Mouse (Mus musculus): ENCODE results near the gene Gm20696.

Gene Gm20696

DNA sequence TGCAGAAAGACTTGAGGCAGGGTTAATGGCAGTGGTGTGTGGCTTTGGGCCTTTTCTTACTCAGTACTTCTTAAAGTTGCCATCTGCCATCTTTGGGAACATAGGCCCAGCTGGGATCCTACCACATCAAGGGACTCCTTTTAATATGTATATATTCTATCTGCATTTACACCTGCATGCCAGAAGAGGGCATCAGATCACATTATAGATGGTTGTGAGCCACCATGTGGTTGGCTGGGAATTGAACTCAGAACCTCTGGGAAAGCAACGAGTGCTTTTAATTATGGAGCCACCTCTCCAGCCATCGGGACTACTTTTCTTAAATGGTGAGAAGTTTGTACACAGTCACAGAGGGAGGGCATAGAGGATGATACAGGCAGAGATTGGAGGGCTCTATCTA is 93.3 kb downstream of the Gm20696 start:
- DNase-seq (ENCODE audit: extremely low read depth, low read depth): no peak

DNA sequence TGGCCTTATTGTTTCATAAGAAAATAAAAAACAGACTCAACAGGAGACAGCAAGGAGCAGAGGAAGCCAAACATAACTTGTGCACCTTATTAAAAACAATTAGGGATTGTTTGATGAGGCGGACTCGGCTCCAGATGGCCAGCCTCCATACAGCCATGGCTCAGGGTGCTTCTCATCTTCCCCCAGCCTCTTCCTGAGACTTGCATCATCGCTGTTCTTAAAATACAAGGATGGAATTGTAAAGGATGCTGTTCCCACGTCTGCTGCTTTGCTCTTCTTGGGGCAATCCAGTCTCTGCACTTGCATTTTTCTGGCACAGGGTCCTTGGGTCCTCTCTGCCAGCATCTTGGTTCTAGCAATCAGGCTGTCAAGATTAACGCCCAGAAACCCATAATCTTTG is 94.5 kb downstream of the Gm20696 start:
- DNase-seq (ENCODE audit: extremely low read depth, low read depth): no peak

DNA sequence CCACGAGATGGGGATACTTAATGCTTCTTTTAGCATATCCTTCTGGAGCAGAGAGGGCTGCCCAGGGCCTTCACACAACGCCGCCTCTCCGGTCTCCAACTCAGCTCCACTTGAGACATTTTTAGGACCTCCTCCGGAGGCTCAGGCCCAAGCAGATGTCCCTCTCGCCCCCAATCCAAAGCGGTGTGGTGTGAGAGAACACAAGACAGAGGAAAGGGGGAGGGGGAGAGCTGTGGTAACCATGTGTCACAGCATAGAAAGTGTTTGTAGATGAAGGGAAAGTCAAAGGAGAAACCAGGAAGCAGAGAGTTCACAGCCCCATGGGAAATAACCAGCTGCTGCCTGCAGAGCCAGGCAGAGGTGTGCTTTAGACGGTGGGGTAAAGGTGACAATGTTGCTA is 99.7 kb downstream of the Gm20696 start:
- no peak for DNase-seq (ENCODE audit: extremely low read depth, low read depth)

DNA sequence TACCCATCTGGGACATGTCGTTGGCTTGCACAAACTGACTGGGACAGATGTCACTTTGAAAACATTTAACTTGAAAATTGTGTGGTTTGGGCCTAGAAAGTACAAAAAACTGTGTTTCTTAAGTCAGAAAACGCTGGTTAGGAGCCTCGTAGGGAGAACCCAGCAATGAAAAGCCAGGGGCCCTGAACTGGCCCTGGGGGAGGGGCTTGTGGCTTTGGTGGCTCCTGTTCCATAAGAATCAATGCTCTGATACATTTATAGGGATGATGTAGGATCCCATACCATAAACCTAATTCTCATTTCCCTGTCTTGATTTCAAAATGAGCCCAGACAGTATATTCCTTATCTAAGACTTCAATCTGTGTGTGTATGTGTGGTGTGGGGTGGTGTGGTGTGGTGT is 101.8 kb downstream of the Gm20696 start:
- DNase-seq (ENCODE audit: extremely low read depth, low read depth): no peak

DNA sequence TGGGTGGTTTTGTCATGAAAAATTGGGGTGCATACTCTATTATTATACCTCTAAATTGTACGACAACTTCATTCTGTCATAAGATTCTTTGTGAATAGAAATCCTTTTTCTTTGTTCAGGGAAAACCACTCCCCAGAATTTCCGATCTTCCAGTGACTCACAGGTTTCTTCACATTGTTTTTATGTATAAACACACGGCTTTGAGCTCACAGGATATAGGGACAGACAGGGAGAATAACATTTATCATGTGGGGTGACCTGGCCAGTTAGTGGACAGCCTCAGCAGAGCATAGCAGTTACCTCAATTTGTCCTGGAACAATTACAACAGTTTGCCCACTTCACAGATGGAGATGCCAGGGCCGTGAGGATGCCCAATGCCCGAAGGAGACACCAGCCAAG is 109.6 kb downstream of the Gm20696 start:
- DNase-seq (ENCODE audit: extremely low read depth, low read depth): no peak

DNA sequence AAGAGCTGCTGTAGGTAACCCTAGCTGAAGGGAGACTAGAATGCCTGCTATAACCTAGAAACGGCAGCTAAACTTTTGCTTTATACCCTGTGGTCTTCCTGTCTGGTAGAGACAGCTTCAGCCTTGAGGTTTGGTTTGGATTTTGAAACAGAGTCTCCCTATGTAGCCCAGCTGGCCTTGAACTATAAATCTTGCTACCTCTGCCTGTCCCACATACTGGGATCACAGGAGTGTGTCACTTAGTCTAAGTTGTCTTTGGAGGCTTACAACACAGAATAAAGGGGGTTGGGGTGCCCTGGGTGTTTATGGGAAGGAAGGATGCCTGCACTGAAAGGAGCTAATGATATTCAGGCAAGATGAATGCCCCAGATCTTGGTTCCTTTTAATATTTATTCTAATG is 113.8 kb downstream of the Gm20696 start:
- no peak for DNase-seq (ENCODE audit: extremely low read depth, low read depth)

DNA sequence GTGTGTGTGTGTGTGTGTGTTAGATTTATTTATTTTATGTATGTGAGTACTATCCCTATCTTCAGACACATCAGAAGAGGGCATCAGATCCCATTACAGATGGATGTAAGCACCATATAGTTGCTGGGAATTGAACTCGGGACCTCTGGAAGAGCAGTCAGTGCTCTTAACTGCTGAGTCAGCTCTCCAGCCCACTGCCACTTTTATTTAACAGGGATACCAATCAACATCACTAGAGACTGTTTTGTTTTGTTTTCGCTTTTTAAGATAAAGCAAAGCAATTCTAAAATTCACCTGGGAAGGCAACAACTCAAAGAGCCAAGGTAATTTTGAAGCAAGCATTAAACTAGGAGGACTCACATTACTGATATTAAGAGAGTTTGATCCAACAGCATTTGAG is 120.2 kb downstream of the Gm20696 start:
- DNase-seq (ENCODE audit: extremely low read depth, low read depth): no peak

DNA sequence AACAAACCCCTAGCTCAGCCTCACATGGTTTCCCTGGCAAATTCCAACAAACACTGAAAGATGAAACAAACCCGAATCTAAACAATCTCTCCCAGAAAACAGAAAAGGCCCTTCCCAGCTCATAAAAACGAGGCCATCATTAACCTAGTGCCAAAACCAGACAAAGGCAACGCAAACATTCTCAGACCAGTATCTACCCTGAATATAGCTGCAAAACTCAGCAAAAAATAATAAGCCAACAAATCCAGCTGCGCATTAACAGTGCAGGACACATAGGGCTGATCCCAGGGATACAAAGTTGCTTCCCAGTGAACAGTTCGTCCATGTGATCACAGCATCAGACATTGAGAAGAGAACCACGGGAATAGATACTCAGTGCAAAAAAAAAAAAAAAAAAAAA is 121.2 kb downstream of the Gm20696 start:
- DNase-seq (ENCODE audit: extremely low read depth, low read depth): no peak

DNA sequence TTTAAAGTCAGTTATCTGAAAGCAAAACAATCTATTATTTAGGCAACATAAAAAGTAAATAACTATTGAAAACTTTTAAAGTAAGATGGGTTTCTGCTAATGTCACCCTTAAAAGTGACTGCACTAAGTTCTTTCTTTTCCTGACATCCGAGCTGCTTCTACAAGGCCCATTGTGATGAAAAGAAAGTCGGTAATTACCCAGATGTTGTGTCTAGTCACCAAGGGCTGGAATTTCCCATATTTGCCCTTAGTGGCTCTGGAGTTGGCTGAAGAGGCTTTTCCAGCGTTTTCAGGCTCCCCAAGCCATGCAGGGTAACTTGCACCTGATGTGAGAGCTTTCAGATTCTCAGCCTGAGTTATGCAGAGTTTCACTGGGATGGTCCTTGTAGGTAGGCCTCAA is 125.5 kb downstream of the Gm20696 start:
- no peak for DNase-seq (ENCODE audit: extremely low read depth, low read depth)

DNA sequence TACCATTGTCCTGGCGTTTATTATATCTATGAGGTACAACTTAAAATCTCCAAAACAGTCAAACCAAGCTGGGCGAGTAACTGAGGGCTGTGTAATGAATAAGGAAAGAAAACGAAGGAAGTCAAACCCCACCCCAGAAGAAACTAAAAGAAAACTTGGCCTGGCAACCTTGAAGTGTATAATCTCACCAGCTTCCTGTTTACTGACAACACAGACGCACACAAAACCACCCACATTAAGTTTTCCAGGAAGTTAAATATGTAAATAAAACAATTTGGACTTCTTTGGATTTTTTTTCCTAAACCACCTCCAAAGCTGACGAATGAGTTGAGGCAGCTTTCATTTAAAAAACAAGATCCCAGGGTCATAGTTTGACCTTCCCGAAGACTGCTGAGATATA is 125.9 kb downstream of the Gm20696 start:
- DNase-seq (ENCODE audit: extremely low read depth, low read depth): no peak

DNA sequence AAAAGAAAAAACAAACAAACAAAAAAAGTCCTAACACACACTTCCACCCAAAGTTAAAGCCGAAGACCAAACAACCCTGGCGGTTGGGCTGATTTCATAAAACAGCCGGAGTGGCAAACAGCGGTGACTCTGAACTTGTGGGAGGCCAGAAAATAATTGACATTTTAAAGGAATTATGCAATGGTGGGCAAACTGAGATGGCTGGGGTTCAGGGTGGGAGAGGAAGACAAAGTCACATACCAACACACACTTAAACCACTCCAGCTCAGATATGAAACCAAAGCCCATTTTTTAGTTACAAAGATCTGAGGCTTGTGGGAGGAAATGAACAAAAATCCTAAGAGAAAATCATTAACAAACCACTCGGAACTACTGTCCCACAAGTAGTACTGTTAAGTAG is 126.5 kb downstream of the Gm20696 start:
- DNase-seq (ENCODE audit: extremely low read depth, low read depth): no peak

DNA sequence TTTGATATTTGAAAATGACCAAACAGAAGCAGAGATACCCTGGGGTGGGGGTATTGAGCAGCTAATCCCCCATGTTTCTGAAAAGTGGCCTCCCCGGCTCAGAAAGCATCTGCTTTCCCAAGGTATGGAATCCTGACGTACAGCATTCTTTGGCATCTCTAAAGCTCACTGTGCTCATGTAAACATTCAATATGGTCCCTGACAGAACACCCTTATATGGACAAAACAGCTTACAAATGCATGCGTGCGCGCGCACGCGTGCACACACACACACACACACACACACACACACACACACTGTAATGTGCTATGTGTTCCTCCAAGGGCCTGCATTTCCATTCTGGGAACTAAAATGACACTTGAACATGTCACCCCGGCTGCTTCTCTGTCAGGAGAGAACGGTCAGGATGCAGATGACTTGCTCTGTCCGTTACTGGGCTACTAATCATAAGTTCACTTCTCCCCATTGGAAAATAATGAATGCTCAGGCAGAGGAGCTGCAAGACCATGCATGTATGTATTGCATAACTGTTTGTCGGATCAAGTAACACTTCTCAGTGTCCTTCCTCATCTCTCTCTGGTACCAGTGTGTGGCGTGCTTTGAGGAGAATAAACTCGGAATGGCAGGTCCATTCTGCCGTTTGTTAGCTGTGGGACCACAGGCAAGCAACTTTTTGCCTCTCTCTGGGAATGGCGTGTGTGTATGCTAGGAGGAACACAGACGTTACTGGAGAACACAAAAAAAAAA is 128.2 kb downstream of the Gm20696 start:
- no peak for DNase-seq (ENCODE audit: extremely low read depth, low read depth)

DNA sequence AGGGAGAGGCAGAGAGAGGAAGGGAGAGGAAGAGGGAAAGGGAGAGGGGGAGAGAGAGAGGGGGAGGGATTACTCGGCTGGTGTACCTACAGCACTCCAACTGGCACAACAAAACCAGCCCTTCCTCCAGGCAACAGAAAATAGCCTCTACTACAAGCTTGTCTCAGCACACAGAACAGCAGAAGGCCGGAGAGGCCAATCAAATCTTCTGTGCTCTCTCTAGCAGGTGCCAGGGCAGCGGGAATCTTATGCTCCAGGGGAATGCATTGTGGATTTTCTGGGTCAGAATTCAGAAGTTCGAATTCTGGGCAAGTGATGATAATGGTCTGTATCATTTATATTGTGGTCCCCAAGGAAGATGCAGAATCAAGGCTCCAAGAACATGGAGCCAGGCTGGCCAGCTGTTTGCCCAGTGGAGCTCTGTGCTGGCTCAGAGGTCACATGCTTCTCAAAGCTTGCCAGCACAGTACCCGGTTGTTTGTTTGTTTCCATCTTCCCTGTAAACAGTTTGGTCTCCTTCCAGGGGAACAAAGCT is 132.3 kb downstream of the Gm20696 start:
- DNase-seq (ENCODE audit: extremely low read depth, low read depth): no peak

DNA sequence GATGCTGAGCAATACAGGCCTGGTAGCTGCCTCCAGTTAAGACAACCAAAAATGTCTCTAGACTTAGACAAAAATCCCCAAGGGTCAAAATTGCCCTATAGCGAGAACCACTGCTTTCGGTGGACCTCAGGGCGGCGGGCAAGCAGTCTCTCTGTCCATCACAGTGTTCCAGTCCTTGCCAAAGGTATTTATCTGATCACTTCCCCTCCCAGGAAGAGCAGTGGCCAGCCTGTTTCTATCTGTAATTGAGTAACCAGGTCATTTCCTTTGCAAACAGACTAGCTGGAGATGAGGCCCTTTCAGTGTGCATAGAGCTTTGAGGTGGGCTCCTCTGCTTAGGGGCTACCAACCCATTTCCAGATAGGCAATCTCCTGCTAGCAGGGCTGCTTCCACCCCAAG is 134.1 kb downstream of the Gm20696 start:
- no peak for DNase-seq (ENCODE audit: extremely low read depth, low read depth)

DNA sequence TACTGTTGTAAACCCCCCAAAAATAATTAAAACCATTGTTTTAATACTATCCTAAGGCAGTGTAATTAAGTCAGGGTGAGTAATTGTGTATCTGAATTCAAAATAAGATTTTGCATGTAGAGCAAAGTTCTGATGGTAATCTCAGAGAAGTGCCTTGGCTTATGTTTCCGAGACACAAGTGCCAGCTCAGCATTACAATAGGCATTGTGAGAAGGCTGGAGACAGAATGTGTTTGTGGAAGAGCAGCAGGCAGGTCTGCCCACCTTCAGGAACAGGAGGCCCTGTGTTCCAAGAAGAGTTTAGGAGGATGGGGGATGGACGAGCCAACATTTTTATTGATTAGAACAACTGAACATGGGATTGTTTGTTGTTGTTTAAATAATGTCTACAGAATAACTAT is 137.6 kb downstream of the Gm20696 start:
- no peak for DNase-seq (ENCODE audit: extremely low read depth, low read depth)

DNA sequence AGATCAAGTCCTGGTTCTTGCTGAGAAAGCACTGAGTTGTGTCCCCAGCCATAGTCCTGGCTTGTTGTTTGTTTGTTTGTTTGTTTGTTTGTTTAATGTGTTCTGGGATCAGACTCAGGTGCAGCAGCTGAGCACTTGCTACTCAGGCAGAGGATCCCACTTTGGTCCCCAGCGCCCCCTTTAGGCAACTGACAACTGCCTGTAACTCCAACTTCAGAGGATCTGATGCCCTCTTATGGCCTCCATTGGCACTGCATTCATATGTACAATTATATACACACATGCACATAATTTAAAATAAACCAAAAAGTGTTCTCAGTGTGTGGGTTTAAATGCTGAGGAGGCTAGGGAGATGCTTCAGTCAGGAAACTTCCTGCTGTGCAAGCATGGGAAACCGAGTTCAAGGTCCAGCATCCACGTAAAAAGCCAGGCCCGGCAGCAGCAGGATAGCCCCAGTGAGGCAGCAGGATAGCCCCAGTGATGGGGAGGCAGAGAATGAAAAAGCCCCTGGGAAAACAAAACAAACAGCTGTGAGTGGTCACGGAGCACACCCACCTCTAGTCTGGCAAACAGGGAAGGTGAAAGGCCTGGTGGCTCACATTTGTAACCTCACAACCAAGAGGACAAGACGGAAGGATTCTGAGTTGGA is 139.0 kb downstream of the Gm20696 start:
- no peak for DNase-seq (ENCODE audit: extremely low read depth, low read depth)

DNA sequence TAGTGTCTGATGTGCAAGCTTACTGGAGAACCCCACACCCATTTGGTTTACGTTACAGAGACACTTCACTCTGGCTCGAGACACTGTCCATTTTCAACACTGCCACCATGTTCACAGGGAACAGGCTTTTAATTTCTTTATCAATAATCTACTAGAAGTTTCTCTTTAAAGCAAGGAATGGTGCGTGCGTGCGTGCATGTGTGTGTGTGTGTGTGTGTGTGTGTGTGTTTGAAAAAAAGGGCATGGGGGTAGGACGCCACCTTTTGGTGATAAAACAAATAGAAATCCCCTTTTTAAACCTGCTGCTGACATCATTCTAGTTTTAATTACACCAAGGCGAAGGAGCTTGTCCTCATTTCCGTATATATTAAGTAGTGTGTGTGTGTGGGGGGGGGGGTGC is 141.2 kb downstream of the Gm20696 start:
- DNase-seq (ENCODE audit: extremely low read depth, low read depth): no peak

DNA sequence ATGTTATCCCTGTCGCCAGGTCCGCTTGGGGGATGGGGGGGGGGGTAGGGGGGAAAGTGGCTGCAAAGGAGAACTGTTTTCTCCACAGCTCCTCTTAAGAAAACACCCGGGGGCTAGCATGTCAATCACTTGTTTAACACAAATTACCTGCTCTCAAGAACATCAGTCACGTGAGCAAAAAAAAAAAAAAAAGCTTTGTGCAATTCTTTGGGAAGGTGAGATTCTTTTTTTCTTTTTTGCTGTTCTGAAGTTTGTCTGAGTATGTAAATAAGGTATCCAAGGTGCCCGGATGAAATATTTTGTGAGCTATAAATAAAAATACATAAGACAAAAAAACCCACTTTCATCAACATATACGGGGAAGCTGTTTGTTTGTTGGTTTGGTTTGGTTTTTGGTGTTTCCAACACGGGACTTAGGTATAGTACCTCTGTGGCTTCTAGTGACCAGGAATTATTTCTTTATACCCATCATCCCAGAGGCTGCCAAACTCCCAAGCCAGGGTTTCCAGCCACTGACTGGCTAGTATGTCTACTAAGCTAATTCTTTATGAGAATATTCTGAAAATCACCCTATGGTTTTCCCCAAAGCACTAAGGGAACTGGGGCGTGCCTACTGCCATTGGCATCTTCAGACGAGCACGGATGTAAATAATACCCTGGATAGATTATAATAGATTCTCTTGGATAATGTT is 142.8 kb downstream of the Gm20696 start:
- no peak for DNase-seq (ENCODE audit: extremely low read depth, low read depth)

DNA sequence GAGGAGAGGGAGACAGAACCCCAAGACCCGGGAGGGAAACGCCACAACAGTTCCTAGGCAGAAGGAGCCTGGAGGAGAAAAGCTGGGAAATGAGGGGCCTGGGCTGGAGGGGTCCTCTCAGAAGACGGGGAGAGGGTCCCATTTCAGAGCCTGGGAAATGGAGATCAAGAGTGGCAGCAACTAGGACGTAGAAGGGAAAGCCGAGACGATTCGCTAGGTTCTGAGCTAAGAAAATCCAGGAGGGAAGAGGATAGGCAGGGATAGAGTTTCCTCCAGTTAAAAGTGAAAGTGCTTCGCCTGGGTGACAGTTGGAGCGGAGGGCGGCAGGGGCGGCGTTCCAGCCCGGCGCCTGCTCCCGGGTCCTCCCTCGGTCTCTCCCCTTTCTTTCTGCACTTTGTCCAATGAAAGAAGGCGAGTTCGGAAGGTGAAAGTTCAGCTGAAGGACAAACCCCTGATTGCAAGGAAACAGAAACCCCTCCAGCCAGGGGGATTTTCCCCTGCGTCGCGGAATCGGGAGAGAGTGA is 143.4 kb downstream of the Gm20696 start:
- peak; percentile 50 for DNase-seq (ENCODE audit: extremely low read depth, low read depth)

DNA sequence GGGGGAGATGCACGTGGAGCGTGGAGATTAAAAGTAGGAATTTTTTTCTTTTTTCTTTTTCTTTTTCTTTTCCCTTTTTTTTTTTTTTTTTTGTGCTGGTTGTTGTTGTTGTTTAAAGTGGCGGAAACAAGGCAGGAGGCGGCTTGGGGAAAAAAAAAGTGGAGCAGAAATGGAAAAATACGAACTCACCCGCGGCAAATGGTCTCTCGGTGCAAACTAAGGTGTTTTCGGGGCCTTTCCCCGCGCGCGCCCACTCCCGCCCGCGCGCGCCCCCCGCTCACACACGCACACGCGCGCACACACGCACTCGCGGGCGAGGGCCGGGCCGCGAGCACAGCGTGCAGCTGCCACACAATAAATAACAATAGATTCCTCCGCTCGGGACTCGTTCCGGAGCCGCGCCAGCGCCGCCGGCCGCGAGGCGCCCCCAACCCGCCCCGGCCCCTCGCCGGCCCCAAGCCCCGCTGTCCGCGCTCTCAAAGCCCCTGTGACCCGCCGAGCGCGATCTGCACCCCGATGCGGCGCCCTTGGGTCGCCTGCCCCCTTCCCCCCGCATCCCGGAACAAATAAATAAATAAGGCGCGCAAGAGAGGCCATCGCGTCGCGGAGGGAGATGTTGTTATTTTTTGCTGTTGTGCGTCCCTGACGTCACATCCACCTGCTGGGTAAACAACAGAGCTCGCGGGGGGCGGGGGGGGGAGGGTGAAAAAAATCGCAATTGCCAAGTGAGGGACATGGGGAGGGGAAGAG is 144.1 kb downstream of the Gm20696 start, which contains the start of gene Foxp1:
TSS of gene Foxp1 (minus strand) at position 363 of the 750 bp plus-strand sequence.
- peak; percentile 64 for DNase-seq (ENCODE audit: extremely low read depth, low read depth)

DNA sequence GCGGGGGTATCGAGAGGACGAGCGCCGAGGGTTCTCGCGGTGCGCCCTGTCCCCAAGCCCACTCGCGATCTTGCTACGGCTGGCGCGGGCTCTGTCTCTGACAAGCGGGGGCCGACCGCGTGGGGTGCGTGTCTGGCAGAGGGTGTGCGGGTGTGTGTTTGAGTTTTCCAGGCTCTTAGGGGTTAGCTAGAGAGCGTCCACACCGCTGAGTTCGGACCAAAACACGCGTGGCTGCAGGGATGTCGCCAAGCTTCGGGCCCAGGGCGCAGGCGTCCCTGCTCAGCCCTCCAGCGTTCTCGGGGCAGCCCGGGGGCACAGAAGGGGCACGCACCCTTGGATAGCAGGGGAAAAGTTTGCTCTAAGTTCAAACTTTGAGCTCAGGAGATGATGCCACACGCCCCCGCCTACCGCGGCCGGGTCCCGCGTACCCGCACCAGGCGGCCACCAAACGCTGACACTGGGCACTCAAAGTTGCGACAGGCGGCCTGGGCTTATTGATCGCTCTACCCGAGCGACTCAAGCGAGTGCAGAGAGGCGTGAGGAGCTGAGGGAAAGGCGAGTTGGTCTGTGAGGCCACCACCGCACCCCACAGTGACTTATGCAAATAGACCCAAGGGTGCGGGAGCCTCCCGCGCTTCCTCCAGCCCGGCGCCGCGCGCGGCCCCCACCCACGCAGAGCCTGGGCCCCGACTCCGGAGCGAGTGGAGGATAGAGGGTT is 144.8 kb downstream of the Gm20696 start:
- DNase-seq (ENCODE audit: extremely low read depth, low read depth): no peak
